Mouse (Mus musculus): ENCODE results near the gene Myom1.

The Myom1 gene

DNA sequence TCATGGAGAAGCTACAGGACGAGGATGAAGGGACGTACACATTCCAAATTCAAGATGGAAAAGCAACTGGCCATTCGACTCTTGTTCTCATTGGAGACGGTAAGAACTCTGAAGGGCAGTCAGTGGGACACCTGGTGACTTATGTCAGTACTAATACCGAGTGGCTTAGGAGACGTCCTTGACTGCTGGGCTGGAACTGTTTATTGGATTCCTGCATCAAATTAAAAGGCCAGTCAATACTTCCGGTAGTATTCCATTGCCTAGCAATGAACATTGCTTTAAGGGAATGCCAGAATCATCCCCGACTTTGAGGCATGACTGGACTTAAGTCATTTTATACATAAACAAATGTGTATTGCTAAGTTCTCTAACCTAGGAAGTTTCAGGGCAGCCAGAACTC lies 103.8 kb downstream of the Myom1 start:
- no peak for DNase-seq

- no peak for DNase-seq
Observed at GRCm38 (mm10) chr17:71110753-71111265, 108.4 kb downstream of the Myom1 start.

DNA sequence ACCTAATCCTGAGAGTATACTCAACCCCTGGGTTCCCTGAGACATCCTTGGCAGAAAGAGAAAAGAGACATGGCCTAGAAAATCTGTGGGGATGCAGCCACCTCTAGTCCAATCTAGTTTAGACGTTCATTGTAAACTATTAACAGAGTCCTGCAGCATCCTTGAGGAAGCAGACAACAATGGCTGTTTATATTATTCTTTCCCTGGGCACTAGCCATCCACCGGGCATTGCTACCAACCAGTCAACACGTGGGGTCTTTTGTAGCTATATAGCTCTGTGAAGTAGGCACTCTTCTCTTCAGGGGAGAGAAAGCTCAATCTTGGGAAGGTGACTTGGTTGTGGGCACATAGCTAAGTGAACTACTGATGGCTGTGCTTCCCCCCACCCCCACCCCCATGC lies 110.3 kb downstream of the Myom1 start:
- no peak for DNase-seq

DNA sequence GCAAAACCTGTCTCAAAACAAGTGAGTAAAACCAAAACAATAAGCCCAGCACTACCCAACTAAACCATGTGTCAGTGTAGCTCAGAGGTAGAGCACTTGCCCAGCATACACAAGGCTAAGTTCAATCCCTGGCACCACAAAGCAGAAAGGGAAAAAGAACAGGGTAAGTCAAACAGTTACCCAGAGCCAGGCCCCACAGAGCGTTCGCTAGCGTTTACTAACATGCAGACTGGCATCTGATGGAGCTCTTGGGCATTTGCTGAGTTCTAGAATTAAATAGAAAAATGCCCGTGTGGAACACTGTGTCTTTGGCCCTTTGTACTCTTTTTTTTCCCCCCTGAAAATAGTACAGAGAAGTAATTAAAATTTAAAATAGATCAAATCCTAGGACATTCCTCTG lies 111.8 kb downstream of the Myom1 start:
- DNase-seq, result no peak

GRCm38 (mm10) chr17:71117956-71118355 lies 115.5 kb downstream of the Myom1 start:
- no peak for DNase-seq

GRCm38 (mm10) chr17:71118607-71119006 lies 116.2 kb downstream of the Myom1 start:
- no peak for DNase-seq

- no peak for DNase-seq
Observed at GRCm38 (mm10) chr17:71120626-71121025, 118.2 kb downstream of the Myom1 start.

- no peak for DNase-seq
Observed at GRCm38 (mm10) chr17:71124061-71124670, 121.7 kb downstream of the Myom1 start.

- DNase-seq, result no peak
Observed at GRCm38 (mm10) chr17:71124674-71125073, 122.2 kb downstream of the Myom1 start.

DNA sequence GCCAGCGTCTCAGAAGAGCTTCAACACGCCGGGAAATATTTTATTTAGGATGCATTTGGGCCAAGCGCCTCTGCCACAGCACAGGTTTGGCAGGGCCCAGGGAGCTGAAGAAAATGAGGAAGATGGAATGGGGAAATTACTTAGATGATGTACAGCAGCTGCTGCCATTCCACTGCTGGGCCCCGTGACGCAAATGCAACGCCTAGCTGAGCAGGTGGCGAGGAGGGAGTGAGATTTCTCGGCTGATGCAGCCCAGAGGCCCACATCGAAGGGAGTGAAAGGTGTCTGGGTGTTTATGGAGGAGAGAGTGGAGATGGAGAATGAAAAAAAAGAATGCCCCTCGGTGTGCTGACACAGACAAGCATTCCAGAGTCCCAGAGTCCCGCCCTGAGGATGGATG lies 123.1 kb downstream of the Myom1 start:
- no peak for DNase-seq

DNA sequence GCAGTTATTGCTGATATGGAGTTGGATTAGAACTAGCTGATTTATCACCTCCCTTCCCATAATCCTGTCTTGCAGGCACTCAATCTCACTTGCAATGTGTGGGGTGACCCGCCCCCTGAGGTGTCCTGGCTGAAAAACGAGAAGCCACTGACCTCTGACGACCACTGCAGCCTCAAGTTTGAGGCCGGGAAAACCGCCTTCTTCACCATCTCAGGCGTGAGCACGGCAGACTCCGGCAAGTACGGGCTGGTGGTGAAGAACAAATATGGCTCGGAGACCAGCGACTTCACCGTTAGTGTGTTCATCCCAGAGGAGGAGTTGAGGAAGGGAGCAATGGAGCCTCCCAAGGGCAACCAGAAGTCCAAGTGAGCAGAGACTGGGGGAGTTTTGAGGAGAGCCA lies 123.6 kb downstream of the Myom1 start:
- no peak for DNase-seq

DNA sequence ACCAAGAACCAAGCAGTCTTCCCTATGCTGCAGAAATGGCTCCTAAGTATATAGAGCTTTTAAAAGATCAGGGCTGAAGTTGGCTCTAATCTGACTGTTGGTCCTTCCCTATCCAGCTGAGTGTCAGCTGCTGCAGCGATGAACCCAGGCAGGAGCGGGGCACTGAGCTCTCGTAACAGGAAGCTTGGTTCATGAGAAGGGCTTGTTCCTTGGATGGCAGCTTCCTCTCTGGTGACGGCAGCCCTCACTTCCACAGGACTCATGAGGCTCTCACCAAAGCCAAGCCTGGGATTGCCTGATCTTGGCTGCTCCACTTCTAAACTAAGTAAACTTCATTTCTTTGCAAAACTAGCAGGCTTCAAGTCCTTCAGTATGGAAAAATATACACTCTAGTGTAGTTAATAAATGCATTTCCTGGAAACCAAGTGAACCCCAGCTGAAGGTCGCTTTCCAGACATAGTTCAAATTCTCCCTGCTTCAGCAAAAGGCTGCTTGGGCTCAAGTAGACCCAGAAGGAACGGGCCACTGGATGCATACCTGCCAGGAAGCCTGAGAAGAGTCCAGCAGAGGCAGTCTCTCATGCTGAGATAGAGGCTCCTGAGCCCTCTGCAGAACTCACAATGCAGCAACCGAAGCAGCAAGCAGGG lies 125.2 kb downstream of the Myom1 start:
- DNase-seq, result no peak

GRCm38 (mm10) chr17:71129489-71130261 lies 127.2 kb downstream of the Myom1 start:
- DNase-seq, result no peak

DNA sequence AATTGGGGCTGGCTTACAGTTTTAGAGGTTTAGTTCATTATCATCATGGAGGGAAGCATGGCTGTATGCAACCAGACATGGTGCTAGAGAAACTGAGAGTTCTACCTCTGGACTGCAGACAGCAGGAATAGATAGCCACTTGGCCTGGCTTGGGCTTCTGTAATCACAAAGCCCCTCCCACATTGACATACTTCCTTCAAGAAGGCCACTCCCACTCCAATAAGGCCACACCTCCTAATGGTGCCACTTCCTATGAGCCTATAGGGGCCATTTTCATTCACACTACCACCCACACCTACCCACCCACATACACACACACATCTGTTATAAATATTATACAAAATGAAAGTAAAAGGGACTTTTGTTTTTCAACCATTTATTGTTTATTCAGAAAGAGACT lies 129.8 kb downstream of the Myom1 start:
- DNase-seq, result no peak

DNA sequence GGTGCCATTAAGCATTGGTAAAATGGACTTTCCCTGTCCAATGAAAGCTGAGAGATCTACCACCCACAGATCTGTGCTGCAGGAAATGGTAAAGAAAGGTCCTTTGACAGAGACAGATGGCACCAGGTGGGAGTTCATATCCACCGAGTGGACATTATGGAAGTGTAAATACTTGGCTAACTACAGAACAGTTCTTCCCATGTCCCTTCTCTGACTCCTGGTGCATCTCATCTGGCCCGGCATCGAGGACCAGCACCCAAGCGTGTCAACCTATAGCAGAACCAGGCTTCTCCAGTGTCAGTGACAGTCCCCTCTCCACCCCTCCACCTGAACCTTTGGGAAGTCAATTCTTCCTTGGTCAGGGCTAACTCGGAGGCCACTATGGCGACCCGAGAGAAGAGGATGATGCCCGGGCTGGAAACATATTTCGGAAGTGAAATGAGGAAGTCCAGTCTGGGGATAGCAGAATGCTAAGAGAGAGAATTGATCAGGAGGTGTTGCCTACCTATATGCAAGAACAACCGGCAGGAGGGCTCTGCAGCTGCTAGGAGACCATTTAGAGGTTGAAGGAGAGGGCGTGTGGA lies 130.5 kb downstream of the Myom1 start:
- no peak for DNase-seq

DNA sequence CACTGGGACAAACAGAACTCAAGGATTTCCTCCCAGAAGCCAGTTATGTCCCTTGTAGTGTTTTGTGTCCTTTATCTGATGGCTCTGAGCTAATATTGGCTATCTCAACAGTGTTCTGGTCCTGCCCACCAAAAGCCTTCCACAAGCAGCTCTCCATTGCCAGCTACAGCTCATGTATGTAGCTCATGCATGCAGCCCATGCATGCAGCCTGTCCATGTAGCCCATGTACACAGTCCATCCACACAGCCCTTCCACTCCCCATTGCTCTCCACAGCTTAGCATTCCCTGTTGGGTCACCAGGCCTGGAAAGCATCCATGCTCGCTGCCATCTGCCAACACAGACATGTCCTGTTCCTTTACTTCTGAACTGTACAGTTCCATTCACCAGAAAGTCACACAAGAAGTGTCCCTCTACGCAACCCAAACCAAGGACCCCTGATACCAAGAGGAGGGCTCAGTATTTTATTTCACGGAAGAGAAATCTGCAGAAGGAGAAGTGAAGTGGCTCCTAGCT lies 132.1 kb downstream of the Myom1 start:
- DNase-seq, result no peak

DNA sequence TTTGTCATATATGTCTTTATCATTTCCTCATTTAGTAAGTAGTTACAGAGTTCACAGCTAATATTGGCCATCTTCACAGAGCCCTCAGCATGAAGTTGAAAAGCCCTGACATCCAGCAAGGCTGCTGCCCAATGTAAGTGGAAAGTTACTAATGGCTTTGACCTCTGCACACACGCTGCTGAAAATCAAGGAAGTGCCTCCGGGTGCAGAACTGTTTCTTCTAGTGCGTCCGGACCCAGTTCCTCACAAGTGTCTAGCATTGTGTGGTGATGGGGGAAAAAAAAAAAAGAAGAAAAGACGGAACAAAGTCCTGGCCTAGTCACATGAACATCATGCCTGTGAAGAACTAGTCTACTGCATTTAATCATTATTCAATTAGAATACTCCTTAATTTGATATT lies 132.7 kb downstream of the Myom1 start:
- no peak for DNase-seq

GRCm38 (mm10) chr17:71135866-71136265 lies 133.4 kb downstream of the Myom1 start:
- DNase-seq, result no peak

DNA sequence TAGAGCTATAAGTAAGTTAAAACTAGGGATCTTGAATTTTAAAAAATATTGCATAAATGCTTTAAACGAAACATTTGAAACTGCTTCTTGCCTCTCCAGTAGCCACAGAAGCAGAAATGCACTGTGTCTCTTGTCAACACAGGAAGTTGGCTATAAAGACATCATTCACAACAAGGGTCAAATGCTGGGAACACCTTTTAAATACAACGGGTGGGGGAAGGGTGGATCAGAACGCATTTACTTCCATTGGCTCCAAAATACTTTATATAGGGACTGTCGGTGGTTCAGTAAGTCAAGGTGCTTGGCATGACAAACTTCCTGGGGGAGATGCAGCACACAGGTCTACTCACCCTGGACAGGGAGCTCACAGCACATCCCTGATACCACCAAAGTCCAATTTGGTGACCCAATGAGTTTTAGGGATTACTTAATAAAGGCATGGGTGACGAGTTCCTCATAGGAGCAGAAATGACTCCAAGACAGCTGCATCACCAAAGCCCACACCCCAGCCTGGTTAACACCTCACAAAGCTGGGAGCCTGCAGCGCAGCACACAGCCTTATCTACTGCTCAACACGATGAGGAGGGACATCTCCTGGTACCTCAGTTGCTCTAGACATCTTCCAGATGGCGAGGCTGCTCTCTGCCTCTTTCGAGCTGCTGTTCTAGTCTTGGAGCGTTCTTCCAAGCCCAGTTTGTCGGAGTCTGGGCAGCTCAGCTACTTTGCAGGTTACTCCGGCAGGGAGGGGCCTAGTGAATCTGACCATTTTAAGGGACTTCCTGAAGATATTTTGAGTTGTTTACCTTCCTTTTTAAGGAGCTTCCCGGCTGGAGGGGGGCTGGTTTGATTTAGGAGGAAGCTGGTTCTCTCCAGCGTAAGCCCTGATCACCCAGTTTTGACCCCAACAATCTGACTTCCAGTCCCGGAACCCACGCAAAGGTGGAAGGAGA lies 134.2 kb downstream of the Myom1 start:
- no peak for DNase-seq

GRCm38 (mm10) chr17:71137334-71137721 lies 134.9 kb downstream of the Myom1 start:
- no peak for DNase-seq

GRCm38 (mm10) chr17:71142068-71142467 lies 139.6 kb downstream of the Myom1 start:
- no peak for DNase-seq

- no peak for DNase-seq
Observed at GRCm38 (mm10) chr17:71143155-71143554, 140.7 kb downstream of the Myom1 start.

Data from cerebellum, adult 11 months (tissue).